Mouse (Mus musculus): ENCODE results near the gene Chd4. TPM values are rescaled to one million over a fixed set of nuclear protein-coding genes. Genes with fewer than 3 reads are reported as not detected.
A peak's percentile ranks its signal among the peaks of the same experiment; 100 is the strongest.

Chd4 gene
- total and polyA plus RNA-seq, 3 experiments, result 93.0 to 232 (median 173) TPM

GRCm38 (mm10) chr6:125155262-125155661 lies 59.5 kb downstream of the Chd4 start (continued):
- TF ChIP-seq ZNF384 (IDR thresholded peaks at IDR 0.05; ENCODE audit: low read depth, low read length), result no peak
- TF ChIP-seq CTCF (IDR thresholded peaks at IDR 0.05 in 2 of 3, conservative IDR thresholded peaks at IDR 0.05 in 1 of 3; ENCODE audit: control insufficient read depth in 1 of 3, insufficient read depth in 1 of 3, low read depth in 2 of 3, low read length in 3 of 3, poor library complexity in 1 of 3, severe bottlenecking in 1 of 3), result no peak
- peak; percentile 84 for TF ChIP-seq MAX (IDR thresholded peaks at IDR 0.05; ENCODE audit: low read length)
- TF ChIP-seq TBP (IDR thresholded peaks at IDR 0.05; ENCODE audit: low read depth, low read length), result 0 out of 2 replicates have a peak, but pooled peaks have one; percentile 16
- TF ChIP-seq HCFC1 (IDR thresholded peaks at IDR 0.05; ENCODE audit: low read depth, low read length), result no peak
- peak; percentile 71; the same call in 1 of the 2 replicates for TF ChIP-seq SIN3A (IDR thresholded peaks at IDR 0.05; ENCODE audit: low read length)
- no peak for TF ChIP-seq ELF1 (IDR thresholded peaks at IDR 0.05; ENCODE audit: low read depth, low read length)

GRCm38 (mm10) chr6:125156491-125156890 lies 60.7 kb downstream of the Chd4 start:
- H3K27me3 ChIP-seq (ENCODE audit: control insufficient read depth in 1 of 2, insufficient read depth in 2 of 2, low read length in 2 of 2), result no peaks in the 10 kb centered on the region
- H3K27ac ChIP-seq (ENCODE audit: control insufficient read depth, low read depth, low read length), result no peak overlapping the region
- H3K9ac ChIP-seq (ENCODE audit: control insufficient read depth, low read depth, low read length, poor library complexity, severe bottlenecking), result peak overlapping the region; percentile 68; the same call in 1 of the 2 replicates
- peaks cover 52% of the 10 kb centered on the region for H3K79me2 ChIP-seq (ENCODE audit: control insufficient read depth, insufficient read depth, low read length, poor library complexity)
- H3K4me3 ChIP-seq (ENCODE audit: control insufficient read depth in 1 of 2, insufficient read depth in 1 of 2, low read depth in 2 of 2, low read length in 2 of 2), result peak overlapping the region in 1 of 2 experiments; percentile 52; a peak in 1 of 4 replicates
- H3K4me1 ChIP-seq (ENCODE audit: control insufficient read depth in 1 of 2, insufficient read depth in 2 of 2, low read length in 2 of 2), result peaks cover 0 to 55% of the 10 kb centered on the region in 2 experiments
- H3K36me3 ChIP-seq (ENCODE audit: control insufficient read depth in 1 of 2, insufficient read depth in 2 of 2, low read length in 2 of 2), result peaks cover 0 to 41% of the 10 kb centered on the region in 2 experiments; a peak in 2 of 4 replicates
- TF ChIP-seq RAD21 (IDR thresholded peaks at IDR 0.05; ENCODE audit: low read depth, low read length), result no peak
- no peak for TF ChIP-seq MEF2A (IDR thresholded peaks at IDR 0.05; ENCODE audit: extremely low read depth, insufficient replicate concordance, low read depth, low read length, poor library complexity, severe bottlenecking)
- no peak for TF ChIP-seq POLR2A (IDR thresholded peaks at IDR 0.05; ENCODE audit: control insufficient read depth in 1 of 2, insufficient read depth in 1 of 2, low read depth in 1 of 2, low read length in 2 of 2, poor library complexity in 1 of 2)
- TF ChIP-seq BHLHE40 (IDR thresholded peaks at IDR 0.05; ENCODE audit: borderline replicate concordance, low read depth, low read length), result no peak
- no peak for TF ChIP-seq MXI1 (IDR thresholded peaks at IDR 0.05; ENCODE audit: low read depth, low read length)
- TF ChIP-seq TCF12 (IDR thresholded peaks at IDR 0.05; ENCODE audit: low read depth, low read length), result no peak
- TF ChIP-seq POLR2AphosphoS2 (IDR thresholded peaks at IDR 0.05; ENCODE audit: low read length), result no peak
- TF ChIP-seq MAFK (IDR thresholded peaks at IDR 0.05; ENCODE audit: borderline replicate concordance, low read depth, low read length), result no peak
- no peak for TF ChIP-seq TAL1 (IDR thresholded peaks at IDR 0.05; ENCODE audit: low read length)
- no peak for TF ChIP-seq TBP (IDR thresholded peaks at IDR 0.05; ENCODE audit: low read depth, low read length)
- TF ChIP-seq ZKSCAN1 (IDR thresholded peaks at IDR 0.05; ENCODE audit: low read depth, low read length), result no peak
- no peak for TF ChIP-seq RCOR1 (IDR thresholded peaks at IDR 0.05; ENCODE audit: low read depth, low read length)
- TF ChIP-seq SIN3A (IDR thresholded peaks at IDR 0.05; ENCODE audit: low read length), result no peak
- TF ChIP-seq JUND (IDR thresholded peaks at IDR 0.05; ENCODE audit: low read depth, low read length), result no peak
- no peak for TF ChIP-seq CHD1 (IDR thresholded peaks at IDR 0.05; ENCODE audit: low read depth, low read length)
- no peak for TF ChIP-seq GATA1 (IDR thresholded peaks at IDR 0.05; ENCODE audit: low read depth, low read length)
- no peak for TF ChIP-seq ZNF384 (IDR thresholded peaks at IDR 0.05; ENCODE audit: low read depth, low read length)
- TF ChIP-seq E2F4 (IDR thresholded peaks at IDR 0.05; ENCODE audit: borderline replicate concordance, low read depth, low read length), result no peak
- TF ChIP-seq KAT2A (conservative IDR thresholded peaks at IDR 0.05; ENCODE audit: low read depth, low read length), result no peak
- no peak for TF ChIP-seq NRF1 (IDR thresholded peaks at IDR 0.05; ENCODE audit: insufficient read depth, low read depth, low read length, poor library complexity, severe bottlenecking)
- H3K9me3 ChIP-seq (replicated peaks; ENCODE audit: insufficient read depth, low read length), result no peaks in the 10 kb centered on the region
- DNase-seq (ENCODE audit: low read depth, low spot score), result no peak
